Mouse (Mus musculus): Measurements from ENCODE around the gene Gtf2h5.

The Gtf2h5 gene

GRCm38 (mm10) chr17:6113653-6114052 is 34.1 kb downstream of the Gtf2h5 start:
- no peak for DNase-seq

- no peak for DNase-seq
Observed at GRCm38 (mm10) chr17:6115085-6115484, 35.5 kb downstream of the Gtf2h5 start.

GRCm38 (mm10) chr17:6117148-6117725 is 37.7 kb downstream of the Gtf2h5 start:
- DNase-seq = no peak

GRCm38 (mm10) chr17:6117917-6118316 is 38.3 kb downstream of the Gtf2h5 start:
- DNase-seq = no peak

GRCm38 (mm10) chr17:6118861-6119260 is 39.3 kb downstream of the Gtf2h5 start:
- DNase-seq = no peak

GRCm38 (mm10) chr17:6123776-6124175 is 44.2 kb downstream of the Gtf2h5 start:
- no peak for DNase-seq

- DNase-seq = no peak
Observed at GRCm38 (mm10) chr17:6125441-6125840, 45.9 kb downstream of the Gtf2h5 start.

GRCm38 (mm10) chr17:6128039-6128438 is 48.5 kb downstream of the Gtf2h5 start:
- DNase-seq = no peak

- DNase-seq = no peak
Observed at GRCm38 (mm10) chr17:6129361-6129760, 49.8 kb downstream of the Gtf2h5 start.

- DNase-seq = no peak
Observed at GRCm38 (mm10) chr17:6131083-6131482, 51.5 kb downstream of the Gtf2h5 start.
